Mouse (Mus musculus): ENCODE results near the gene Mxd3.

Gene Mxd3

DNA sequence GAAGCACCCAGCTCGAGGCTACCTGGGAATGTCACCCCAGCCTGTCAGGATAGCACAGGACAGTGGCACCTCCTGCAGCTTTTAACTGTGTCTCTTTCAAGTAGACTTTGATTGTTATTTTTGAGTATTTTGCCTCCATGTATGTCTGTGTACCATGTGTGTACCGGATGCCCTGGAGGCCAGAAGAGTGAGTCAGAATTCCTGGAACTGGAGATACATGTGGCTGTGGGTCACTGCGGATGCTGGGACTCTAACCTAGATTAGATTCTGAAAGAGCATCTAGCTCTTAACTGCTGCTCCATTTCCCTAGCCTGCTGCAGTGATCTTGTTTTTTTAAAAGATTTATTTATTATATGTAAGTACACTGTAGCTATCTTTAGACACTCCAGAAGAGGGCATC lies 2.7 kb upstream of the Mxd3 start:
- no peak for DNase-seq (ENCODE audit: low read depth, low spot score)

DNA sequence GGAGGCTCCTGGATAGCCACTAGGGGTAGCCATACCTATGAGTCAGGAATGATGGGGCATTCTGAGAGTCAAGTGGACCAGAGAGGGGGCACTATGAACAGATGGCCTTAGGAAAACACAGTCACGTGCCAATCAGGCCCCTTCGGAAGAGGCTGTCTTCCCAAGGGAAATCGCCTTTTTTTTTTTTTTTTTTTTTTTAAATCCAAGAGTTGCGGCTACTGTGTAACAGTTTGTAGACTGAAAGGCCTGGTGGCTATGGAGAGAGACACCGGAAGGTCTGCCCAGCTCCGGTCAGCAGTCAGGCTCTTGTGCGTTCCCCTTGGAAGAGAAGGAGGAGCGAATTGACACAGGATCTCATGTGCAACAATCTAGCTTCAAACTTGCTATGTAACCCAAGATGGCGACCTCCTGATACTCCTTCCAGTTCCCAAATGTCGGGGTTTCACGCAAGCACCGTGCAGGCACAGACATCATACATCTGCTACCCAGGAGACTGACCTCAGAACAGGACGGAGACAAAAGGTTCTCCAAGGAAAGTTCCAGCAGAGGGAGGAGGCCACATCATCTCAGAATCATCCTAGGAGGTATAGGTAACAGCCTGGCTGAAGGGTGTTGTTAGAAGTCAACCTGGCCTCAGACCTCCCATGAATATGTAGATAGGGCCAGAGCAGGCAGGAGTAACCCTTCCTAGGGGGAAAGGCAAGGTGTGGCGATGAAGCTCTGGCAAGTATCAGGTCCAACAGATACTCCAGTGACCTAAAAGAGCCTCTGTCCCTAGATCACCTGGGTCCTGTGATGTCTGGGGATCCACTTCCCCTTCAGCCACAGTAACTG lies 1.2 kb upstream of the Mxd3 start:
- no peak for DNase-seq (ENCODE audit: low read depth, low spot score)

DNA sequence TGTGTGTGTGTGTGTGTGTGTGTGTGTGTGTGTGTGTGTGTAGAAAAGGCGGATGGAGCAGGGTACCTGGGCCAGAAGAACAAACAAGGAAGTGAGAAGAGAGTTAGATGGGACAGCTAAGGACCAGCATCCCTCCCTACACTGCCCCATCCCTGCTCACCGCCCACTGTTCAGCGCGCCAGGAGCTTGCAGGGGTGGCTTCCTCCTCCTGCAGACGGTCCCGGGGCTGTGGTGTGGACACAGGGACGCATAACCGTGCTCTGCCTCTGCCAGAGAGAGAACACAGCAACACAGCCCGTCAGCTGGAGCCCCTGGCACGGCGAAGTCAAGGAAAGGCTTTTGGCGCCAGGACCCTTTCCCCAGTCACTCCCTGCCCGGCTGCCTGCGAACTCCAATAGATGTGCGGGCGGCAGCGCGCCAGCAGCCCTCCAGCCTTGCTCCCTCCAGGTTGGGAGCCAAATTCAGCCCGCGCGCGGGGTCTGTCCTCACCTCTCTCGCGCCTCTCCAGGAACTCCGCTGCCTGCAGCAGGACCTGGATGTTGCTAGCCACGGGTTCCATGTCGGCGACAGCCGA lies 427 bp downstream of the Mxd3 start:
- no peak for DNase-seq (ENCODE audit: low read depth, low spot score)

DNA sequence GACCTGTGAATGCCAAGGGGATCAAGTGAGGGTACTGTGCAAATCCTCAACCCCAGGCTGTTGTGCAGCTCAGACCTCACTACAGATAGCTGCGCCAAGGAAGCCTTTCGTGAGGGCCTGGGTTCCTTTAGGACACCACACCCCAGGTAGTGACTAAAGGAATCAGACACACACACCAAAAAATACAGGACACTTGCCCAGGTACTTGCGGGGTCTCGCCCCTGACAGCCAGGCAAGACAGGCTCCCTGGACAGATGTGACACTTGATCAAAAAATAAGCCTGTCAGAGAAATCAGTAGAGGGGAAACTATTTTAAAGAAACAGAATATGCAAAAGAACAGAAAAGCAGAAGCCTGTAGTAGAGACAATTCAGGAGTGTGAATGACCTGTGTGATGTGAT lies 982 bp downstream of the Mxd3 start:
- no peak for DNase-seq (ENCODE audit: low read depth, low spot score)

DNA sequence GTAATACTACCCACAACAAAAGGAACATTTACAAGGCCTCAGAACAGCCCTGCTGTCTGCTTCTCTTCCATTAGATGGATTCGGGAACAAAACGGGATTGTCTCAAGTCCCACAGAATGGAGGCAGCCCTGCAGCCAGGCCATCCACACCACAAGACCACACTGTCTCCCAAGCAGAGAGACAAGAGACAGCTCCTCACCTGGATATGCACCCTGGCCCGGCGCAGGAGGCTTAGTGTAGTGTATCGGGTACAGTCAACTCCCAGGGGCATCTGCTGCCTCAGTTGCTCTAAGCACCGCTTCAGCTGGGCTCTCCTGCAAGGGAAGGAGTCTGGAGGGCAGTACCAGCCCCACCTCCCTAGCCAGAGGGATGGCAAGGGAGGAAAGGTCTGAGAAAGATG lies 1.5 kb downstream of the Mxd3 start:
- no peak for DNase-seq (ENCODE audit: low read depth, low spot score)

DNA sequence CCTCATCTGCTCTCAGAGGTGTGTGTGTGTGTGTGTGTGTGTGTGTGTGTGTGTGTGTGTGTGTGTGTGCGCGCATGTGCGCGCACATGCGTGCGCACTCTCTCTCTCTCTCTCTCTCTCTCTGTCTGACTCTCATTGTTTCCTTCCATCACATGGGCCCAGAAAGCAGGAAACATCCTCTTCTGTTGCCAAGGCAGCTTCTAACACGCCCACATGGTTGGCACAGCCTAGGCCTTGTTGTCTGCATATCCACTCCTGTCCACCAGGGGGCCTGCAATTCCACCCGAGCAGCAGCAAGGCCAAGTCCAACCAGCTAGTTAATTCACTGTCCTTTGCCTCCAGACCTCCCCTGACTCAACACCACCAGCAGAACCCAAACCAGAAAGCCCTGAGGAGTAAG lies 2.0 kb downstream of the Mxd3 start:
- DNase-seq (ENCODE audit: low read depth, low spot score): peak; percentile 96

DNA sequence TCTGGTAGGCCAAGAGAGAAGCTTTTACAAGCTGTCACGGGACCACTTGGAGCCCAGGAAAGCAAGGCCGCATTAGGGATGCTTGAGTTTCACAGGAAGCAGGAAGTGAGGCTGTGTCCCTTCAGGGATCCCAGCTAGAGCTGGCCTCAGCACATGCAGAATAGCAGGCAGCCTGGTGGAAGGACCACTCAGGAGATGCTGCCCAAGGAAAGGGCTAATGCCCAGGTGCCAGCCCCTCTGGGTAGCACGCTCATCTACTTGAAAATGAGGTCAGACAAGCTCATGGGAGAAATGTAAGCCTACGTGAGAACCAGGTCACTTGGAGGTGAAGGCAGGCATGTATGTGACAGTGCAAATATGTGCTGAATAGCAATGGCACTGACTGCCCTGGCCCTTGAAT lies 2.5 kb downstream of the Mxd3 start:
- no peak for DNase-seq (ENCODE audit: low read depth, low spot score)

DNA sequence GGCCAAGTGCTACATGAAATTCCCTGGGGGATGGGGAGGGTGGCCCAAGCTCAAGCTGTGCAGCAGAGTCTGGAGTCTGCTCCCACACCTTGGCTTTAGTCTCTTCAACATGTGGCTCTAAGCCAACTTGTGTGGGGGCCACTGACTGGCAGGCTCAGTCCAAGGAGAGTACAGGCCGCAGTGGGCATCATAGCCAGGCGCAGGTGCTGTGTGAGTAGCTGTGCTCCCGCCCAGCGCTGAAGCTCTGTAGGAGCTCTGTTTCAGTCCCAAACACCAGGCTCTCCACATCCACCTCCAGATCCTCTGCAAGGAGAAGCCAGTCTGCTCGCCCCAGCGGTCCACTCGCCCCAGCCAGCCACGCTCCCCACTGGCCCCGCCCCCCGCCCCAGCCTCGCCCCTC lies 4.0 kb downstream of the Mxd3 start:
- DNase-seq (ENCODE audit: low read depth, low spot score): no peak

DNA sequence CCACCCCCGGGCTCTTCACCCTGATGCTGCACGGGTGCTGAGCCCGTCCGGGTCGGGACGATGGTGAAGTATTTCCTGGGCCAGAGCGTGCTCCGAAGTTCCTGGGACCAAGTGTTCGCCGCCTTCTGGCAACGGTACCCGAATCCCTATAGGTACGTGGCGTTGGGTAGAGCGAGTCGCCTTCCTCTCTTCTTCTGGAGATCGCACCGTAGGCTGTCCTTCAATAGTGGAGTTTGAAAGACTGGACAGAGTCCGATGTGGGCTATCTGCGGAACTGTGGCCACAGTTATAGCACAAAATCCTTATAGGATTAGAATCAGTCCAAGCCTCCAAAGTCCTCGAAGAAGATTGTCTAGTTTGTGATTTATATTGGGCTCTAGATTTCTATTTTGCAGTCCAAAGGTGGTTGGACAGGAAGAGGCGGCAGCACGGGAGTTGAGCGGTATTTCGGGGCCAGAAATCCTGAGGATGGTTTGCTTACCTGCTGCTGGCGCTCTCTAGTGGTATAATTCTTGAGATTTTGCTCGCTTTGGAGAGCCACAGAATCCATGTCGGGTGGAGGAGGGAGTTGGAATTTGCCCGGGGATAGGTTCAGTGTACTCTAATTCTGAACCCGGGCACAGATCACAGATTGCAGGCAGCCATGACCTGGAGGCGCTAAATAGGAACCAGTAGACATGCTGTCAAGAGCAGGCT lies 7.3 kb downstream of the Mxd3 start:
- peak; percentile 47 for DNase-seq (ENCODE audit: low read depth, low spot score)

DNA sequence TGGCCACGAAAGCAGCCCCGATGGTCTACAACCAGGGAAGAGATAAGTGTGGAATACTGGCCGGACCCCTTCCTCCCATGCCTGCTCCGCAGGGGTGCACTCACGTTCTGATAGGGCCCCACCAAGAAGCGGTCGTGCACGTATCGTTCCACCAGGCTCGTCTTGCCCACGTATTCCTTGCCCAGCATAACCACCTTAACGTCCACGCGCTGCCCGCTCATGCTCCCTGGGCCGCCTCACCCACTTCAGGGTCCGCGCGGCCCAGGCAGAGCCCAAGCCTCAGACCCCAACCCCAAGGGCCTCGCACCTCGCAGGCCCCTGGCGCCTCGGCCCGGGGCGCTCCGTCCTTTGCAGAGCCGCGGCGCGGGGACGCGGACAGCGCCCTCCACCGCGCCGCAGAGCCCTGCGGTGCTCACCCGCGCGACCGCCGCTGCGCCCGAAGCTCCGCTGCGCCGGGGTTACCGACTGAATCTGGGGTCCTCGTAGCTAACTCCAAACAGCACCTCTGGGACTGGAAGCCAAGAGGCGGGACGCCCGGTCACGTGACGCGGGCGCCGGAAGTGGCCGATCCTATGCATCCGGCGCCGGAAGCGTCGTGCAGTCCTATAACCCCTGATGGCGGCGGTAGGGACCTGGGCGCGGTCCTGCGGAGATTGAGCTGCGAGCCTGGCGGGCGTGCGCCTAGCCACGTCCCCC lies 8.0 kb downstream of the Mxd3 start, which contains the start of gene Rab24:
Gene Rab24, minus strand, starts transcription at position 513 of the 696 bp plus-strand sequence.
- DNase-seq (ENCODE audit: low read depth, low spot score): peak; percentile 72

DNA sequence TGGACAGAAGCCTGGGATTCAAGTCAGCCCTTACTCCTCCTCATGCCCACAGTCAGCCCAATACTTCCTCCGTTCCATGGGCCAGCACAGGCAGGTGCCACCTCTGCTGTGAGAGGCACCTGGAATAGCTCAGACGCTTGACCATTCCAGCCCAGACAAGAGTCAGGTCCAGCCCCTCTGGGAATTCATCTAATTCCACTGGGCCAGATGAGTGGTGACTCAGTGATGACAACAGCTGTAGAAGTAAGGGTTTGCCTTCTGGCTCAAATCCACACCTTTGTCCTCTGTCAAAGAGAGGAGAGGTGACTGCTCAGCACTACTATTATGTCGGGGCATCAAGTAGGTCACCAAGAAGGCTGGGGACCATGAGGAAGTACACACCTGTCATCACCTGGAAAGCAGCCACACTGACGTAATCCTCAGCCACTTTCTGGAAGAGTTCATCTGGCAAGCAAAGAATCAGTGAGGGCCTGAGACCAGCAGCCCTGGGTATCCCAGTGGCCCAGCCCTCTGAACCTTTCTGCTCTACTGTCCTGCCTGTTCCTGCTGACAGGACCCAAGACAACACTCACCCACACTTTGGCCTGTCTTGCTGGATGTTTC lies 9.6 kb downstream of the Mxd3 start, which contains the start of gene Prelid1:
Gene Prelid1, plus strand, starts transcription at position 570 of the 603 bp plus-strand sequence.
- no peak for DNase-seq (ENCODE audit: low read depth, low spot score)

DNA sequence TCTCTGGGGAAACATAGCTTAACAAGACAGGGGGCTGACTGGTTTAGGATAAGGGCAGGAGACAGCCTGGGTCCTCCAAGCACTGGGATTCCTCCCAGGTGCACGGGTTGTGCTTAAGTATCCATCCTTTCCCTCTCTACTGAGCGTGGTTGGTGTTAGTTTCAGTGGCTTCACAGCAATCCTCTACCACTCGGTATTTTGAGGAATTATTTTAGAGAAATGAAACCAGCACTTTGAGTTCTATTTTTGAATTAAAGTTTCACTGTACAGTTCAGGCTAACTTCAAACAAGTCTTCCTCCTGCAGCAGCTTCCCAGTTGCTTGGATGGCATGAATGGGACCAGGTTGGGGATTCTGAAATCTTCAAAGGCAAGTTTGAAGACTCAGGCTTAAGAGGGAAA lies 11.3 kb downstream of the Mxd3 start:
- no peak for DNase-seq (ENCODE audit: low read depth, low spot score)

DNA sequence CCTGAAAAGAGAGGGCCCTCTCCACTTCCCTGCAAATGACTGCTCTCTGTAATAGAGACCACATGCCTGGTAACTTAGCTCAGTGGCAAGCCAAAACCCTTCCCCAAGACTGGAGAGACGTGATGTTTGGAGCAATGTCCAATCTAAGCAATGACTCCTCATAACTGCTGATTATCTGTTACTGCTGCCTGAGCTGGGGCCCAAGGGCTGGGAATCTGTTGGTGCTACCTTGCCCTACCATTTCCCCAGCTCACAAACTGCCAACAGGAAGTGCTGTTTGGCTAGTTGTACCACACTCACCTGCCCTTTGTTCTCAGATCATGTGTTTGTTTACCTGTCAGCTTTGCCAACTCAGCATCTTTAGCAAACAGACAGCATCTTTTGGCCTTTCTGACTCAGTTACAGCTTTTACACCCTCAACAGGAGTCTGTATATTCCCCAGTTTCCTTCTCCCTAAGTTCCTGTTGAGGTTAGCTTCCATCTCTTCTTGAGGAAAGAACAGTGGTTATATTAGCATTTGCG lies 14.7 kb downstream of the Mxd3 start:
- no peak for DNase-seq (ENCODE audit: low read depth, low spot score)

DNA sequence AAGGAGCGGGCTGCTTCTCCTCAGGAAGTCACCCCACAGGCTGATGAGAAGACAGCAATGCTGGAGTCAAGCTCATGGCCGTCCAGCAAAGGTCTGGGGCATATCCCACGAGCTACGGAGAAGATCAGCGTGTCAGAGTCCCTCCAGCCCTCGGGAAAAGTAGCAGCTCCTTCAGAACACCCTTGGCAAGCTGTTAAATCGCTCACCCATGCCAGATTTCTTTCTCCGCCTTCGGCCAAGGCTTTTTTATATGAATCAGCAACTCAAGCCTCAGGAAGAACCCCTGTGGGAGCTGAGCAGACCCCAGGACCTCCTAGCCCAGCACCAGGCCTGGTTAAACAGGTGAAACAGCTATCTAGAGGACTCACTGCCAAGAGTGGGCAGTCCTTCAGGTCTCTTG lies 16.6 kb downstream of the Mxd3 start:
- no peak for DNase-seq (ENCODE audit: low read depth, low spot score)

DNA sequence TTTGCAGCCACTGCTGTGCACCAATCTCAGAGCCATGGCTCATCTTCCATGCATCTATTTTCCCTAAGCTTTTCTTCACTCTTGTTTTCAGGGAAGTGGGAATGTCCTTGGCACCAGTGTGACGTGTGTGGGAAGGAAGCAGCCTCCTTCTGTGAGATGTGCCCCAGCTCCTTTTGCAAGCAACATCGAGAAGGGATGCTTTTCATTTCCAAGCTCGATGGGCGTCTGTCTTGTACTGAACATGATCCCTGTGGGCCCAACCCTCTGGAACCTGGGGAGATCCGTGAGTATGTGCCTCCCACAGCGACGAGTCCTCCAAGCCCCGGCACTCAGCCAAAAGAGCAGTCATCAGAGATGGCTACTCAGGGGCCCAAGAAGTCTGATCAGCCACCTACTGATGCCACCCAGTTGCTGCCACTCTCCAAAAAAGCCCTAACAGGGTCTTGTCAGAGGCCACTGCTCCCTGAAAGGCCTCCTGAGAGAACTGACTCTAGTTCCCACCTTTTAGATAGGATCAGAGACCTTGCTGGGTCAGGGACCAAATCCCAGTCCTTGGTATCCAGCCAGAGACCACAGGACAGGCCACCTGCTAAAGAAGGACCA lies 17.5 kb downstream of the Mxd3 start:
- DNase-seq (ENCODE audit: low read depth, low spot score): peak; percentile 74

DNA sequence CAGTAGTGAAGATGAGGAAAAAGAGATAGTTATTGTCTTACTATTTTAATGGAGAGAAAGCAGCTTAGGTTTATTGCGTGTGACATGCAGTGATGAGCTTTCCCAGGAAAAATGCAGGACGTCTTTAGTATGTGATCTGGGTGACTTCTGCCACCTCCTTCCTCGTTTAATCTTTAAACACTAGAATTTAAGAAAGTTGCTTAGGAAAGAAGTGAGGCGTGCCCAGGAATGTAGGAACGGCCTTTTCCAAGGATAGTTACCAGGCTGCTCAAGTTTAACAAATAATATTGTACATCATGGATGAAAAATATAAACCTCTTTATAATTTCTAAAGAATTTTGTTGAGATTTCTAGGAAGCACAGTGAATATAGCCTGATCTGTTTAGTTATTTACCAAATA lies 28.7 kb downstream of the Mxd3 start:
- no peak for DNase-seq (ENCODE audit: low read depth, low spot score)

DNA sequence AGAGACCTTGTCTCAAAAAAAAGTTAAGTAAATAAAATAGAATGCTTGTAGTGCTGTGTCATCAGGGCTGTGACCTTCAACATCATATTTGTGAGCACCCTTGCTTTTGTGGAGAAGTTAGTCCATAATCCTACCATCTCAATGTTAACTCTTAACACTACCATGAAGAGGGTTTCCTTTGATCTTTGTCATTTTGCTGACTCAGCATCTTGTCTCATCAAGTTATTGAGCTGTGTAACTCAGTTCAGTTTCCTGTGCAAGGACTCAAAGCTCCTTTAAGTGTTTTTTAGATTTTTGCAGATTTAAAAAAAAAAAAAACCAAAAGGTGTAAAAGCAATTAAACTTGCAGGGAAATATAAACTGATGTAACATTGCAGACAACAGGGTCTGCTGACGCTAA lies 32.9 kb downstream of the Mxd3 start:
- DNase-seq (ENCODE audit: low read depth, low spot score): no peak

DNA sequence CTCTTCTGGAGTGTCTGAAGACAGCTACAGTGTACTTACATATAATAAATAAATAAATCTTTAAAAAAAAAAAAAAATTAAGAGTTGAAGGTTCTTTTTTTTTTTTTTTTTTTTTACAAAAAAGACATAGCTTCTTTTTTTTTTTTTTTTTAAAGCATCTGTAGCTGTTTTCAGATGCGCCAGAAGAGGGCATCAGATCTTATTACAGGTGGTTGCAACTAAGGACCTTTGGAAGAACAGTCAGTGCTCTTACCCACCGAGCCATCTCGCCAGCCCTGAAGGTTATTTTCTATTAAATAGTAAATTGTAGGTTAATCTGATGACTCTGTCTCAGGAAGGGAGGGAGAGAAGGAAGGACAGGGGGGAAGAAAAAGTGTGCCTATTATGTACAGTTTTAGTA lies 40.8 kb downstream of the Mxd3 start:
- no peak for DNase-seq (ENCODE audit: low read depth, low spot score)

DNA sequence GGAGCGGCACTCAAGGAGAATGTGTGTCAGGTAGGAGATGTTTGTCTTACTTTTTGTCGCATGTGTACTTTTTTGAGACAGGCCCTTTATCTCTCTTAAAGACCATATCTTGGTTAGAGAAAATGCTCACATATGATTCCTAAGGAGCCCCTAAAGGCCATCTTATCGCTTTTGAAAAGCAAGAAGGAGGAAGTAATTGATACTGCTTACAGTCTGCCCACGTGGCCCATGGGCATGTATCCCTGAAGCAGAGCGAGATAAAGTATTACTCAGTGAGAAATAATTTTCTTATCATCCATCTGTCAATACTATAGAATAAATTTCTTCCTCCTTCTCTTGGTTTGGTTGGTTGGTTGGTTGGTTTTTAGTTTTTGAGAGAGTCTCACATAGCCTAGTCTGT lies 52.0 kb downstream of the Mxd3 start:
- DNase-seq (ENCODE audit: low read depth, low spot score): no peak

DNA sequence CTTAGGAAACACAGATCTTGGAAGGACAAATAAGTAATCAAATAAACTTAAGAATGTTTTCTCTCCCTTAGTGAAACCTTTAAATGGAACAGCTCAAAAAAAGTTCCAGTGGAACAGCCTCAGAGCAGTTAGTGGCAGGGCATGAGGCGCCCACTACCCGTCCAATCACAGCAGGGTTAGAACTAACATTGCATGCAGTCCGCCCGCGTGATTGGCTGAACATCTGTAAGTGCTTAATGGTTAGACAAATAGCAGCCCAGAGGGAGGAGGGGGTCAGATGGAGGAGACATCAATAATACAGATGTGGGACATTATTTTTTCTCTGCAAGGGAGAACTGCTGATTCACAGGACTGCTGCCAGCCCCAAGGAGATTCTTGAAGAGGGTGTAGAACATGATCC lies 52.4 kb downstream of the Mxd3 start:
- no peak for DNase-seq (ENCODE audit: low read depth, low spot score)
